ENCODE assay signal across 20 mouse cellular contexts in the genomic region with DNA sequence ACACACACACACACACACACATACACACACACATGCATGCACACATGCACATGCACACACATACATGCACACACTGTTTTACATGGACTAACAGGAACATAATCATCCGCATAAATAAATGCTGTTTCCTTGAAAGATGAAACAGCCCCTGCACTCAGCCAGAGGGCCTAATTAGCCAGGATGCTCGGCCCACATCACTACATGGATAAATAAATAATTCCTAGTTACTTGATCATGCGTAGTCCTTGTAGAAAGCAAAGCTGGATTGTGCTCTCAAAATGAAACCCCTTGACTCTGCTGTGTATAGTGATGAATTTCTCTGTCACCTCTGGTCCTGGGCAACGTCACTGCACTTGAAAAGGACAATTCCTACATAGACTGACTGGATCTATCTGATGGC. TPM values are rescaled to one million over a fixed set of nuclear protein-coding genes. Genes with fewer than 3 reads are reported as not detected.
DNase-seq lines count a peak whose midpoint lies in the region; ATAC-seq lines count a peak whose summit lies in the region.
"Had no signal": no experiment of that assay in that cellular context is flagged by ENCODE, and none has a peak within 500 bp of the region (broad histone marks: within the 10 kb centered on the region; RNA-seq: fewer than 3 reads in every experiment).

No protein-coding gene starts in this region.

- H3K36me3 ChIP-seq in kidney, embryonic 15.5 days, result no peaks in the 10 kb centered on the region
- H3K36me3 ChIP-seq in neural tube, embryonic 13.5 days, result no peaks in the 10 kb centered on the region
- no peaks in the 10 kb centered on the region for H3K36me3 ChIP-seq in neural tube, embryonic 15.5 days
- no peaks in the 10 kb centered on the region for H3K36me3 ChIP-seq in limb, embryonic 10.5 days
- no peaks in the 10 kb centered on the region for H3K36me3 ChIP-seq in intestine, embryonic 15.5 days
- H3K36me3 ChIP-seq: heart, embryonic 13.5 days had no signal

- no peak for DNase-seq in kidney, postnatal 36 days
- DNase-seq in limb, embryonic 10.5 days (ENCODE audit: low spot score), result no peak
- DNase-seq in spleen, postnatal 14 days (ENCODE audit: low spot score in 2 of 2), result no peak
- DNase-seq: adrenal gland, adult 8-10 months; cerebellum, postnatal 14 days; heart, postnatal 36 days; kidney, postnatal 25 days; left cerebral cortex, postnatal 4 days; lung, adult 18-20 months; retina, postnatal 1 day; thymus, adult 2 months had no signal

- 45% methylated on average over 4 of the region's 4 CpGs for WGBS in kidney, embryonic 15.5 days
- WGBS in neural tube, embryonic 13.5 days, result 52% methylated on average over 4 of the region's 4 CpGs
- WGBS in neural tube, embryonic 15.5 days, result 63% methylated on average over 4 of the region's 4 CpGs
- WGBS in limb, embryonic 10.5 days, result 24% methylated on average over 4 of the region's 4 CpGs
- 79% methylated on average over 4 of the region's 4 CpGs for whole genome bisulfite sequencing in intestine, embryonic 15.5 days

- no peak overlapping the region for H3K9ac ChIP-seq in kidney, embryonic 15.5 days
- H3K9ac ChIP-seq in neural tube, embryonic 13.5 days, result no peak overlapping the region
- H3K9ac ChIP-seq in neural tube, embryonic 15.5 days (replicated peaks), result no peak overlapping the region
- no peak overlapping the region for H3K9ac ChIP-seq in intestine, embryonic 15.5 days
- H3K9ac ChIP-seq: forebrain, embryonic 13.5 days; heart, embryonic 13.5 days had no signal

- no peak for ATAC-seq in kidney, embryonic 15.5 days (replicated peaks; ENCODE audit: low FRiP score)
- ATAC-seq in neural tube, embryonic 13.5 days (ENCODE audit: low read depth), result no peak
- ATAC-seq in neural tube, embryonic 15.5 days (ENCODE audit: low FRiP score), result no peak
- no peak for ATAC-seq in intestine, embryonic 15.5 days
- ATAC-seq: forebrain, embryonic 13.5 days had no signal

- no peaks in the 10 kb centered on the region for H3K9me3 ChIP-seq in kidney, embryonic 15.5 days (replicated peaks)
- no peaks in the 10 kb centered on the region for H3K9me3 ChIP-seq in neural tube, embryonic 13.5 days
- no peaks in the 10 kb centered on the region for H3K9me3 ChIP-seq in neural tube, embryonic 15.5 days (replicated peaks)
- H3K9me3 ChIP-seq in limb, embryonic 10.5 days (replicated peaks), result no peaks in the 10 kb centered on the region; the same call in 1 of the 2 replicates
- H3K9me3 ChIP-seq in intestine, embryonic 15.5 days, result no peaks in the 10 kb centered on the region
- H3K9me3 ChIP-seq: forebrain, embryonic 13.5 days had no signal

- H3K4me2 ChIP-seq in kidney, embryonic 15.5 days, result no peak overlapping the region; the same call in 1 of the 2 replicates
- H3K4me2 ChIP-seq in neural tube, embryonic 13.5 days, result no peak overlapping the region
- no peak overlapping the region for H3K4me2 ChIP-seq in neural tube, embryonic 15.5 days
- no peak overlapping the region for H3K4me2 ChIP-seq in intestine, embryonic 15.5 days (replicated peaks)
- H3K4me2 ChIP-seq: forebrain, embryonic 13.5 days; heart, embryonic 13.5 days; liver, embryonic 11.5 days had no signal

- H3K4me3 ChIP-seq in kidney, embryonic 15.5 days (replicated peaks), result no peak overlapping the region
- H3K4me3 ChIP-seq in neural tube, embryonic 13.5 days, result no peak overlapping the region
- H3K4me3 ChIP-seq in neural tube, embryonic 15.5 days (replicated peaks), result no peak overlapping the region
- no peak overlapping the region for H3K4me3 ChIP-seq in limb, embryonic 10.5 days
- H3K4me3 ChIP-seq in intestine, embryonic 15.5 days (replicated peaks), result no peak overlapping the region
- H3K4me3 ChIP-seq: forebrain, embryonic 13.5 days; heart, embryonic 13.5 days; left cerebral cortex, adult 2 months; myocyte had no signal

- H3K4me1 ChIP-seq in kidney, embryonic 15.5 days, result peaks cover 90% of the 10 kb centered on the region
- H3K4me1 ChIP-seq in neural tube, embryonic 13.5 days (replicated peaks), result peaks cover 34% of the 10 kb centered on the region
- peaks cover 14% of the 10 kb centered on the region; the same call in 1 of the 2 replicates for H3K4me1 ChIP-seq in neural tube, embryonic 15.5 days
- H3K4me1 ChIP-seq in limb, embryonic 10.5 days, result peaks cover 86% of the 10 kb centered on the region
- H3K4me1 ChIP-seq in intestine, embryonic 15.5 days (replicated peaks), result peaks cover 3% of the 10 kb centered on the region; the same call in 1 of the 2 replicates
- H3K4me1 ChIP-seq: forebrain, embryonic 13.5 days had no signal

- H3K27me3 ChIP-seq in kidney, embryonic 15.5 days, result no peaks in the 10 kb centered on the region
- peaks cover 14% of the 10 kb centered on the region for H3K27me3 ChIP-seq in neural tube, embryonic 13.5 days
- H3K27me3 ChIP-seq in neural tube, embryonic 15.5 days (replicated peaks), result no peaks in the 10 kb centered on the region
- peaks cover 71% of the 10 kb centered on the region for H3K27me3 ChIP-seq in limb, embryonic 10.5 days (ENCODE audit: low read depth, poor library complexity, severe bottlenecking)
- no peaks in the 10 kb centered on the region for H3K27me3 ChIP-seq in intestine, embryonic 15.5 days (replicated peaks)
- H3K27me3 ChIP-seq: forebrain, embryonic 13.5 days; heart, embryonic 13.5 days had no signal

- peak overlapping the region; percentile 79 for H3K27ac ChIP-seq in kidney, embryonic 15.5 days
- 0 out of 2 replicates have a peak overlapping the region, but pooled peaks have one; percentile 9 for H3K27ac ChIP-seq in neural tube, embryonic 13.5 days (replicated peaks)
- H3K27ac ChIP-seq in neural tube, embryonic 15.5 days (replicated peaks), result no peak overlapping the region
- peak overlapping the region; percentile 79 for H3K27ac ChIP-seq in limb, embryonic 10.5 days
- no peak overlapping the region for H3K27ac ChIP-seq in intestine, embryonic 15.5 days
- H3K27ac ChIP-seq: forebrain, embryonic 13.5 days; heart, embryonic 13.5 days; left cerebral cortex, adult 2 months had no signal

RNA-seq across cellular contexts. Expression of gene Pkdcc, which starts 35.5 kb away (rescaled TPM):
- 29.3 and 33.2 TPM in 2 replicates for polyA plus RNA-seq in kidney, embryonic 15.5 days (2015; fragmentation: Nextera tagmentation; extraction: Ambion mirVana)
- polyA plus RNA-seq in neural tube, embryonic 13.5 days (2015; fragmentation: Nextera tagmentation; extraction: Ambion mirVana), result 4.2 and 6.1 TPM in 2 replicates
- 4.5 and 9.7 TPM in 2 replicates for polyA plus RNA-seq in neural tube, embryonic 15.5 days (2015; fragmentation: Nextera tagmentation; extraction: Ambion mirVana)
- polyA plus RNA-seq in limb, embryonic 10.5 days (2016; fragmentation: Nextera tagmentation; extraction: Ambion mirVana), result 32.4 and 34.8 TPM in 2 replicates
- polyA plus RNA-seq in intestine, embryonic 15.5 days (2015; fragmentation: Nextera tagmentation; extraction: Ambion mirVana), result 26.9 and 28.4 TPM in 2 replicates

Comparison
In these comparisons a context has a peak if more than half of its experiments do, and no peak if none do; other contexts are left out.
1. H3K27ac ChIP-seq: peak in kidney, embryonic 15.5 days (single experiment), neural tube, embryonic 13.5 days (single experiment) and limb, embryonic 10.5 days (single experiment); none in neural tube, embryonic 15.5 days (single experiment) and intestine, embryonic 15.5 days (single experiment).